Mouse (Mus musculus): ENCODE results near the gene Hsd17b11. TPM values are rescaled to one million over a fixed set of nuclear protein-coding genes. Genes with fewer than 3 reads are reported as not detected.

The Hsd17b11 gene
- polyA plus RNA-seq (2012; rRNA removed): 48.7 and 49.3 TPM in 2 replicates

DNA sequence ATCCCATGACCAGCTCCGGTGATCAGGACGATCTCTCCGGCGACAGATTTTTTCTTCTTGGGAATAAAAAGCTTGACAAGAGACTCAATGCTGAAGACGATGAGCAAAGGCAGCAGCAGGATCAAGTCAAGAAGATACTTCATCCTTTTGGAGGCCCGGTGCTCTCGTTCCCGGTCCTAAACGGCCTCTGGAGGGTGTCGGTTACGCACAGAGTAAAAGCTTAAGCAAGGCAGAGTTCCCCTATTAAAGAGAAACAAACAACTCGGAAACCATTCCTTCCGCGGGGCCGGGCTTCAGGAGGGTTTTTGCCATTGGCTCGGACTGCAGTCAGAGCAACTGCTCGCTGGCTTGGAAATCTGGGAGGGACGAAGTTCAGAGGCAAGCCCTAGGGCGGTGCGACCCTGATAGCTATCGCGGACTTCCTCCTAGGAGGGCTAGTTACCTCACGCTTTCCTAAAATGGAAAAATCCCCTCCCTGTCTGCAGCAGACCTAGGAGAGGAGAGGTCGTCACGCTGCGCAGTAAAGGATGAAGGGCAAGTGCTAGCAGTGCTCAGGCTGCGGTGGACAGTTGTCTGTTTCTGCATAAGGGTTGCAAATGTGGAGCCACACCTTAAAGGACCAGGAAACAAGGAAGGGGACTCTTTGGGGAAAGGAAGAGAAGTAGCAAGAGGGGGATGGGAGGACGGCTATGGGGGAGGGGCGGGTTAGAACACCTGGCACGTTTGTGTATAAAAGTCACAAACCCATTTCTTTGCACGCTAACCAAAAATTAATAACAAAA, at the start of gene Hsd17b11:
Gene Hsd17b11 (minus strand): TSS at position 323 of the 782 bp plus-strand sequence.
- DNase-seq (ENCODE audit: extremely low spot score in 1 of 2, low spot score in 1 of 2): peak; percentile 46 to 73

DNA sequence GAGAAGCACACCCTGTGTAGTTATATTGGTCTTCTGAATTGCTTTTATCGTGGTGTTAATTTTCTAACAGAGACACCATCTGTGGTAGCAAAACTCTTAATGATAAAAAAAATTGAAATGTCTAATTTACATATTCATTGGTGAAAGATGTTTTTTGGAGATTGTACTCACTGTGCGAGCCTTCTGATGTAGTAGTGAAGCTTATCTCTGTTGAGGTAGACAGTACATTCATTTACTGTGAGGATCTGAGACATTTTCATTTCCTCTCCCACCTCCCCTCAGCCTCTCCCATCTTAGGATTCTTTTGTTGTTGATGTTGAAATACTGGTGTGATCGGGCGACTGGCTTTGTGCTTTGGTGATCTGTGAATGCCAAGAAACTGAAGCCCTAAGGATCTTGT, 49.3 kb upstream of the Hsd17b11 start:
- DNase-seq (ENCODE audit: extremely low spot score in 1 of 2, low spot score in 1 of 2): no peak

DNA sequence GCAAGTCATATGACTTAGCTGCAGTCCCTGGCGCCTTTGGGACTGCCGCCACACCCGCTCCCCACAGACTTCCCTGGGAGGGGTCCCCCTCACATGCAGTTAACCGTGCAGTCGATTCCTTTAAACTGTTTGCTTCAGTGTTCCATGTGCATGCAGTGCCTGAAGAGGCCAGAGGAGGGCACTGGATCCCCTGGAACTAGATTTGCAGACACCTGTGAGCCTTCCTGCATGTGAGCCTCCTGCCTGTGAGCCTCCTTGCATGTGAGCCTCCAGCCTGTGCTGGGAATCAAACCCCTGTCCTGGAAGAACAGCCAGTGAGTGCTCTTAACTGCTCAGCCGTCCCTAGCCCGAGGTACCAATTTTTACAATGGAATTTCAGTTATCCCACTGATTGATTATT, 47.0 kb upstream of the Hsd17b11 start:
- DNase-seq (ENCODE audit: extremely low spot score in 1 of 2, low spot score in 1 of 2): peak in 1 of 2 experiments; percentile 55

GRCm38 (mm10) chr5:104062773-104063551, 41.2 kb upstream of the Hsd17b11 start:
- DNase-seq (ENCODE audit: extremely low spot score in 1 of 2, low spot score in 1 of 2): no peak

DNA sequence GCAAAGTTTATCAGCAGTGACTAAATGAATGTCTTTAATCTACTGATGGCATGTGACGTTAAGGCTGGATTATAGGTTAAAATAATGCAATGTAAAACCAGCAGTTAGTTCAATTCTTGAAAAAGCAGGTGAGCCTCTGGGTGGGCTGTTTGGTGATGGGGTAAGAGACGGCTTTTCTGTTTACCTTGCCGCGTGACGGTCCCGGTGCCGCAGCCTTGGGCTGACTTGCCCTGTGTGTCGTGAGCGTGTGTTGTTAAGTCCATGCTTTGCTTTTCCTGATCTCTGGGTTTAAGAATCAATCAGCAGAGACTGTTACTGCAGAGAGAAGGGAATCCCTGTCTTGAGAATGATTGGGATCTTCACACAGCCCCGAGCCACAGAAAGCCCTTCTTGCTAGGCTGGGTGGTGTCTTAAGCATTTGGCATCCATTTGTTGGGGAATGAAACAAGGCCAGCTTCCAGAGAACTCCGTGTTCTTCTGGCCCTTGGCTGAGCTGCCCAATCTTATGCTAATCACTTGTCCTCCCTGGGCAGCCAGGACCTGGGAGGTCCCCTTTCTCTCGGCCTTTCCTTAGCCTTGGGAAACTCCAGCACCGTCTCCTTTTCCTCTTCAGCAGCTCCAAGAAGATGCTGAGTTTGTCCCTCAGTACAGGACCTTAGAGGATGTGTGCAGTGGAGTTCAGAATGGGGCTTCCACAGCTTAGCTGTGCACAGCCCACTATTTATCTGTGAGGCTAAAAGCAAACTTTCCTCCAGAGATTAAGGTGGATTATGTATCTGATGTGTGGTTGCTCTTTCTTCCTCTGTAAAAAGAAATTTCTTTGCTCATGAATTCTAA, 40.4 kb upstream of the Hsd17b11 start:
- DNase-seq (ENCODE audit: extremely low spot score in 1 of 2, low spot score in 1 of 2): peak; percentile 35 to 41

DNA sequence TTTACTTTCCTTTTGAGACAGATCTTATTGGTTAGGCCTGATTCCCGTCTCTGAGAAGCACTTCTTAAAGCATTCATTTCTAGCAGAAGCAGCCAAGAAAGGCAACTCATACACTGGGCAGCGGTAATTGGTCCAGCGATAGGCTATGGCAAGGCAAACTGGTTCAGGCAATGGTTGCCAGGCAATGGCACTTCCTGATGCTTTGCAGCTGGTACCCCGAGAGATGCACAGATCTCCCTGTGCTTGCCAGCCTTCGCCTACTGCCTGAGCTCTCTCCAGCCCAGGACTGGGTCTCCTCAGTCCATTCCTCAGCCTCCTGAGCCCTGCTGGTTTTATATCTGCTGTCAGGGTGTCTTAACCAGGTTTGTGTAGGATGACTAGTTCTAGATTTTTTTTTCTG, 38.7 kb upstream of the Hsd17b11 start:
- no peak for DNase-seq (ENCODE audit: extremely low spot score in 1 of 2, low spot score in 1 of 2)

- DNase-seq (ENCODE audit: extremely low spot score in 1 of 2, low spot score in 1 of 2): no peak
Measured at GRCm38 (mm10) chr5:104059628-104060027, 37.9 kb upstream of the Hsd17b11 start.

- DNase-seq (ENCODE audit: extremely low spot score in 1 of 2, low spot score in 1 of 2): peak in 1 of 2 experiments; percentile 49
Measured at GRCm38 (mm10) chr5:104058021-104058420, 36.3 kb upstream of the Hsd17b11 start.

GRCm38 (mm10) chr5:104056295-104056694, 34.6 kb upstream of the Hsd17b11 start:
- DNase-seq (ENCODE audit: extremely low spot score in 1 of 2, low spot score in 1 of 2): no peak

- no peak for DNase-seq (ENCODE audit: extremely low spot score in 1 of 2, low spot score in 1 of 2)
Measured at GRCm38 (mm10) chr5:104055816-104056215, 34.1 kb upstream of the Hsd17b11 start.

DNA sequence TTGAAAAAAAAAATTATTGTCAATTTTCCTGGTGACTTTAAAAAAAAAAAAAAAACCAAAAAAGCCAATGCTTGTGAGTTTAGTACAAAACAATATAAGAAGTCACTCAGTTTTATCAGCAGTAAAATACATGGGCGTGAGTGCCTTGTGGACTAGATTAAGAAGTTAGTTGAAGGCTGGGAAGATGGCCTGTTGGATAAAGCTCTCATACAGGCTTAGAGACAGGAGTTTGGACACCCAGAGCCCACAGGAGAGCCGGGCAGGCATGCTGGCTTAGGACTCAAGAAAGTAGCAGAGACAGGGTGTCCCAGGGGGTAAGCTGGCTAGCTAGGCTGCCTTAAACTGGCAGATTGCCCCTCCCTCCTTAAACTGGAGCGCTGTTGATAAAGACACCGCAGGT, 33.2 kb upstream of the Hsd17b11 start:
- no peak for DNase-seq (ENCODE audit: extremely low spot score in 1 of 2, low spot score in 1 of 2)

GRCm38 (mm10) chr5:104052956-104053355, 31.2 kb upstream of the Hsd17b11 start:
- DNase-seq (ENCODE audit: extremely low spot score in 1 of 2, low spot score in 1 of 2): no peak

GRCm38 (mm10) chr5:104048139-104048538, 26.4 kb upstream of the Hsd17b11 start:
- DNase-seq (ENCODE audit: extremely low spot score in 1 of 2, low spot score in 1 of 2): no peak

DNA sequence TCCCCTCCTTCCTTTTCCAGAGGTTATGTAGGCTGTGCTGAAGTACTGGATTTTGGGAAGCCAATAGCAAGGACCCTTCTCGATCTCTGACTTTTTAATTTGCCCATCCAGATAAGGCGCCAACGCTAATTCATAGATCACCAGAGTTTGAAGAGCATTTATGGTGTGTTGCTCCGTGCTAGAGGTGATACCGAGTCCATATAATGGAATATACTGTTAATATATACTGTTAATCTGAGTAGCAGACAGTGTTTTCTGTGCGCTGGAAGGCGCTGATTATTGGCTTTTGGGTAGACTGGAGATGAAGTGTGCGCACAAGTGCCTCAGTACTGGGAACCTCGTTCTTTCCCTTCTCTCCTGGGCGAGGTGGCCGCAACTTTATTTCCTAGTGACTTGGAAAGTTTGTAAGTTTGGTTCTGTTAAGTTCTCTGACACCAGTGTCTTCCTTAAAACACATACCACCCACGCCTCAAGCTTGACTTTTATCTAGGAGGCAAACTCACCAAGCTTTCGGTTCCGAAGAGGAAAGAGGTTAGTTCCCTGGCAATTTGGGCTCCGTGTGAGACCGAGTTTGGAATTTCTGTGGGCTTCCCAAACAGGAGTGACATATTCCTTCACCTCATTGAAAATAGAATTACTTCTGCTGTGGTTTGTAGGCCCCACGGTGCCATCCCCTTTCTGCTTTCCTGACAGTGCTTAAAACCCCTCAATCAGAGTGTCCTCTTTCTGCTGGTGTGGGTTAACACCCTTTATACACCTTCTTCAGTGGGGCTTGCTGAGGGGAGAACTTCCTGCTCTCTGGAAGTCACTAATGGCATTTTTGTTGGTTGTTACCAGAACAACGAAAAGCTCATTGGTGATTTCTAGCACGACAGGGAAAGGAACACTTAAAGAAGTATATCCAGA, 25.7 kb upstream of the Hsd17b11 start:
- DNase-seq (ENCODE audit: extremely low spot score in 1 of 2, low spot score in 1 of 2): no peak

DNA sequence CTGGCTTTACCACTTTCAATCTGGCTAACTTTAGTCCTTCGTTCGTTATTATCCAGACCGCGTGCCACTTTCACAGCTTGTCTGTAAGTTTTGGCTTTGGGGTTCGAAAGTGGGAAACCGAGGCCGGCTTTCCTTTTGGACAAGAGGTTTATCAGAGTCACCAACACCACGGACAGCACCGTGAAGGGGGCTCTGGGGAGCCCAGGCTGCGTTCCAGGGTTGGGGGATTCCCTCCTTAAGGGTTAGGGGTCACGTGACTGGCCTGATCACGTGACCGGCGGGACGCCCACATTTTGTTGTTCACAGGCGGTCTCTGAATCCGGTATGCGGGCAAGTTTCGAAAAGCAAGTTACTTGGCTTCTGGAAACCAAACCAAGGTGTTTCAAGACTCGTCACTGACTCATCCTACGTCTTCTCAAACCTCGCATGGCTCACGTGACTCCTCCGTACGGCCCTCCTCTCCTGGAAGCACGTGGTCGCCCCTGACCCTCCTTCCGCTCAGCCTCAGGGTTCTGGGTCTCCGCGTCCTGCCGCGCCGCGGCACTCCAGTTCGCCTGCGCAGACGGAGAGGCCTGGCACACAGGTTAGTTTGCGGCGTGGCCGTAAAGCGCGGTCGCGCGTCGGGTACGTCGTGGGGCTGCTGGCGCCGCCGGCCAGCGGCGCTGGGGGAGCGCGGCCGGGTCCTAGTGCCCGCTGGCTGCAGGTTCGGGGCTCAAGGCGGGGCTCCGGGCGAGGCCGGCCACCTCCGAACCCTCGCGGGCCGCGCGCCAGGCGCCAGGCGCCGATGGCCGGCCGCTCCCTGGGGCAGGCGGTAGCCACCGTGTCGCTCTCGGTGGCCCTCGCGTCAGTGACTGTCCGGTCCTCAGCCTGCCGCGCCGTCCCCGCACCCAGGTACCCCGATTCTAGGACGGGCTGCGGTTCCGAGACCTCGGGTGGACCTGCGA, 24.8 kb upstream of the Hsd17b11 start, which contains the start of gene Nudt9:
Gene Nudt9 (plus strand): TSS at position 51 of the 944 bp plus-strand sequence.
- peak; percentile 97 to 98 for DNase-seq (ENCODE audit: extremely low spot score in 1 of 2, low spot score in 1 of 2)

DNA sequence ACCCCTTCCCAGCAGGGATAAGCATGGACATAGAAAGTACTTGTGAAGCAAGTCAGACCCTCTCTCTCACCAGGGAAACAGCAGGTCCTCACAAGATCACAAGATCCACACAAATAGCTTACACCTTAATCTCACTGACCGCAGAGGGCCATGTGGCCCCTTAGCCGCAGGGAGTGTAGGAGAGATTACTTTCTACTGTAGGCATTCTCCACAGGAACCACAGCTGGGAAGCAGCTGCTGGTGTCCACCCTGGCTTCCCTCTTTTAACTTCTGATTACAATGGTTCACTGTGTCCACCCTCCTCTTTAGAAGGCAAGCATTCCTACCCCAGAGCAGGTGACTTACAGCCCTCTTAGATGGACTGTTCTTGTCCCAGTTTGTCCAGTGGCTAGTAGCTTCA, 22.0 kb upstream of the Hsd17b11 start:
- no peak for DNase-seq (ENCODE audit: extremely low spot score in 1 of 2, low spot score in 1 of 2)

DNA sequence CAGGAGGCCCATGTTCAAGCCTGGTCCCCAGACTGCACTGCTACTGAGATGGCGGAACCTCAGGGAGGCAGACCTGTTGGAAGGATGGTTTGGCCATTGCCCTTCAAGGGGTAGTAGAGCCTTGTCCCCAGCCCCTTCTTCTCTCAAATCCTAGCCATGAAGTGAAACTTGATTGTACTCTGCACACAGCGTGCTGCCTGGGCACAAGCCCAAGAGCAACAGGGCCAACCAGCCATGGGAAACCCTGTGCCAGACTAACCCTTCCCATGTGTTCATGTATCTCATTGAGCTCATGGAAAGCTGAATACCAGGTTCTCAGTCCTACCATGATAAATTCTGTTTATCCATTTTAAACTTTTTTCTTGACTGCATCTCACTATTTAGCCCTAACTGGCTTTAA, 21.2 kb upstream of the Hsd17b11 start:
- DNase-seq (ENCODE audit: extremely low spot score in 1 of 2, low spot score in 1 of 2): no peak

GRCm38 (mm10) chr5:104039154-104039932, 17.6 kb upstream of the Hsd17b11 start:
- DNase-seq (ENCODE audit: extremely low spot score in 1 of 2, low spot score in 1 of 2): peak; percentile 51 to 77

Data from frontal cortex, adult 2 months (tissue).